Mouse (Mus musculus) left cerebral cortex, adult 2 months (tissue): ENCODE results near the gene Ceacam16. TPM values are rescaled to one million over a fixed set of nuclear protein-coding genes. Genes with fewer than 3 reads are reported as not detected.

Experiments
- DNase-seq, 2 experiments: peaks; one replicate each; pipeline ENCODE4 v3.0.0; 2021 to 2022; ENCODE audit warnings: low spot score in 2 of 2, mixed read lengths in 1 of 2; ENCODE audit errors: extremely low spot score in 1 of 2
- H3K27ac ChIP-seq: fragments of 200-600 bp; 2 replicates; pipeline ENCODE4 v1.8.1; 2022
- H3K4me3 ChIP-seq: fragments of 200-600 bp; 2 replicates; pipeline ENCODE4 v1.8.1; 2022
- CTCF ChIP-seq: fragments of 200-600 bp; IDR thresholded peaks from 2 replicates; pipeline ENCODE4 v1.8.1; 2022; ENCODE audit warnings: antibody characterized with exemption, mild to moderate bottlenecking, moderate library complexity
- intact Hi-C: fragments of 180-260 bp; cut with DNase I; formaldehyde crosslinking; loops from one replicate; pipeline ENCODE4 v1.15.1; 2025
- total RNA-seq, 2 experiments: library from RNA; stranded (reverse); gene quantifications; 2 replicates each; pipeline ENCODE4 v1.2.3; 2021

The Ceacam16 gene
- total RNA-seq, 2 experiments from 2014 or later, result not detected

GRCm38 (mm10) chr7:19865246-19866036 lies 4.3 kb upstream of the Ceacam16 start:
- Histone ChIP-seq H3K27ac (no peak overlapping the region), H3K4me3 (no peak overlapping the region)
- intact Hi-C loops, result no loop called here
- TF ChIP-seq CTCF, result no peak
- DNase-seq, result no peak

DNA sequence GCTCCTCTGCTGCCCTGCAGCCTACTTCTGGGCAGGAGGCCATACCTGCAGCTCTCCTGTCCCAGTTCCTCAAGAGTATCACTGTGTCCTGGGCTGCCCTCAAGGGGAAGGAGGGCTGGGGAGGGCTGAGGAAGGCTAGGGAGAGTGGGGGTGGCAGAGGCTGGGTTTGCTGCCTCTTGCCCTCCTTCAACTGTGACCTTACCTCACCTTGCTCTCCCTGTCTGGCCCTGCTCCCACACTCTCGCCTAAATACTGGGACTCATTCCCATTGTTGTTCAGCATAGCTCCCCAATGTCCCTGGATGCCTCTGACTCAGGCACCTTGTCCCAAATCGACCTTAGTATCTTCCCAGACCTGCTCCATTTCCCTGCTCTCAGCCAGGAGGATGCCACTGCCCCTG lies 3.1 kb upstream of the Ceacam16 start:
- intact Hi-C loops, result no loop called here
- TF ChIP-seq CTCF, result no peak

GRCm38 (mm10) chr7:19859740-19860139 lies 1.4 kb downstream of the Ceacam16 start:
- Histone ChIP-seq H3K4me3 (no peak overlapping the region), H3K27ac (no peak overlapping the region)
- TF ChIP-seq CTCF, result no peak
- no peak for DNase-seq
- intact Hi-C loops, result no loop called here

More for the DNA sequence above, 3.1 kb upstream of the Ceacam16 start:
- no peak for DNase-seq
- H3K27ac ChIP-seq, result no peak overlapping the region
- H3K4me3 ChIP-seq, result no peak overlapping the region

- DNase-seq, result no peak
- no peak for TF ChIP-seq CTCF
- Histone ChIP-seq H3K27ac (no peak overlapping the region), H3K4me3 (no peak overlapping the region)
- intact Hi-C loops, result no loop called here
These were observed 4.8 kb downstream of the Ceacam16 start for GRCm38 (mm10) chr7:19856283-19856682.

DNA sequence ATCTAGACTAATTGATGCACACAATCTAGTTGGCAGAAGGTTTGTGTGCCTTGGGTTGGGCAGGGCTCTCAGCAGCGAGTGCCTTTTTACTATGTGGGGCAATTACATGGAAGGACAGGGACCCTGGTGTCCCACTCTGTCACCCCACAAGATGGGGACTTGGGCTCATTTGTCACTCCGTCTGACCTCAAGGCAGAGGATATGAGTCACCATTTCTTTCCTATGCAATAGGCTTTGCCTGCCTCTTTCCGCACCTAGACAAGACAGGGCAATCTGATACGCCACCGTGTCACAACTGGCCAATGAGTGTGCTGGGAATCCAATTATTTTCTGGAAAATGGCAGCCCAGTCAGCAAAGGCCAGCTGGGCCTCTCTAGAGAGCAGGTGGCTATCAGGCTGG lies 5.4 kb downstream of the Ceacam16 start:
- no peak for TF ChIP-seq CTCF
- Histone ChIP-seq H3K27ac (no peak overlapping the region), H3K4me3 (no peak overlapping the region)
- DNase-seq, result no peak
- intact Hi-C loops, result no loop called here

DNA sequence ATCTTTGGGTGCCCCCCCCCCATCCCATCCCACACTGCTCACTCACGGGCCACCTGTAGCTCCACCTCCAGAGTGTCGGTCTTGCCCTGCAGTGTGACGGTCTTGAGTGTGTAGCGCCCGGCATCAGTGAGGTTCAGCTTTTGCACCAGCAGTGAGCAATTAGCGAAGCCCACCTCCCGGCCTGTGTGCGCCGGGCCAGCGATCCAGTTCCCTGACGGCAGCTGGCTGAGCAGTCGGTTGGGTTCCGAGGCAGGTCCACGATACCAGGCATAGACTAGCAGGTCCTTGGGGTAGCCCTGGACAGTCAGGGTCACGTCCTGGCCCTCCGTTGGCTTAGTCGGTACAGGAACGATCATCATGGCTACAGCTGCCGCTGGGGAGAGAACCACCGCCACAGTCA lies 7.6 kb downstream of the Ceacam16 start:
- Histone ChIP-seq H3K4me3 (no peak overlapping the region), H3K27ac (no peak overlapping the region)
- no peak for DNase-seq
- TF ChIP-seq CTCF, result no peak
- intact Hi-C loops, result no loop called here

DNA sequence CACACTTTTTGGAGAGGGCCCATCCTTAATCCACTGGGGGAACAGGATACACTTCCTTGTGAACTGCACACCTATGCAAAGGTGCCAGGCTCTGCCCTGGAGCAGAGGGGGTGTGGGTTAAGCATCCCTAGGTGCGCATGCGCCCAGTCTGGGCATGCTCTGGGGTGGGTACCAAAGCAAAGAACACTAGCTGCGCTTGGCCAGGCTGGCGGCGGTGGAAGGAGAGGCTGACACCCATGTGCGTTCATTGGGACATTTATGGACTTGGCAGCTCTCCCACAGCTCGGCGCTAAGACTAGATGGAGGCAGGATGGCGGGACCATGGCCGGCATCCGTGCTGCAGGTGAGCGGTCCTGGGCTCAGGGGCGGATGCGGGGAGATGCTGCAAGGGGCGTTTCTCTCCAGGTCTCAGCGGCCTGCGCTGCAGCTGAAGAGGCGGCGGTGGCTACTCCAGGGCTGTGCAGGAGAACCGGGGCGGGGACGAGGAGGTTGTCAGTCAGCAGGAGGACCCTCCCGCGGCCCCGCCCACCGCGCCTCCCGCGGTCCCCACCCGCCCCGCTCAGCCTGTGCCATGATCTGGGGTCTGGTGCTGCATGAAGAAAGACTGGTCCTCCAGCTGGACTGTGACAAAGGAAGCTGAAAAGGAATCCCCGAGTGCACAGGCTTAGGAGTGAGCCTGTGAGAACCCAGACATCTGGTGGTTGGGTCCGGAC lies 9.1 kb downstream of the Ceacam16 start, which contains the start of gene Gm19345:
Gene Gm19345, plus strand, starts transcription at position 146 of the 713 bp plus-strand sequence.
- Histone ChIP-seq H3K27ac (no peak within 1 kb of the TSS), H3K4me3 (peak within 1 kb of the TSS; percentile 47)
- intact Hi-C loops, result no loop called here
- peak; percentile 39 for DNase-seq
- TF ChIP-seq CTCF, result no peak

- intact Hi-C loops, result no loop called here
- TF ChIP-seq CTCF, result no peak
These were observed 16.5 kb downstream of the Ceacam16 start for GRCm38 (mm10) chr7:19844521-19845171.

DNA sequence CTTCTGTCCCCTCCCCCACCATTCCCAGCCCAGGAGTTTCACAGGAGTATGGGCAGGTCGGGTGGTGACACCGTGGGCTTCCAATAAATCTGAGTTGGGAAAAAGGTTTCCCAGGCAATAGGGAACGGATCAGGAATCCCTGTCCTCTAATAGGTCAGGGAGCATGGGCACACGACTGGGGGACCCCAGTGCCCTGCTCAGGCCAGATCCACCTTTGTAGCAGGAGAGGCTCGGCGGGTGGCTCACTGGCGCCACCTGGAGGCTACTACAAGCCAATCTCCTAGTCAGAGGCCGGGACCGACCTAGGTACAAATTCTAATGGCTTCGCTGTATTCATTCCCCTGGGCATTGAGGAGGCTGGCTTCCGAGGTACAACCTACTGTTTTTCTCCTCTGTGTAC lies 17.5 kb downstream of the Ceacam16 start:
- Histone ChIP-seq H3K27ac (no peak overlapping the region), H3K4me3 (no peak overlapping the region)
- TF ChIP-seq CTCF, result peak; percentile 98
- peak; percentile 51 to 54 for DNase-seq
- intact Hi-C loops, result loop anchor here (1.0 kb wide), 2 partner anchors 40 to 93 kb away; partner anchors contain the start of gene Nectin2

More at GRCm38 (mm10) chr7:19844521-19845171, 16.5 kb downstream of the Ceacam16 start:
- H3K27ac ChIP-seq, result no peak overlapping the region
- H3K4me3 ChIP-seq, result no peak overlapping the region
- no peak for DNase-seq

GRCm38 (mm10) chr7:19842885-19843504 lies 18.1 kb downstream of the Ceacam16 start:
- no peak for TF ChIP-seq CTCF
- Histone ChIP-seq H3K4me3 (no peak overlapping the region), H3K27ac (no peak overlapping the region)
- intact Hi-C loops, result loop anchor here (1.0 kb wide), 2 partner anchors 40 to 93 kb away; partner anchors contain the start of gene Nectin2
- DNase-seq, result no peak

GRCm38 (mm10) chr7:19841686-19842413 lies 19.2 kb downstream of the Ceacam16 start:
- intact Hi-C loops, result no loop called here
- TF ChIP-seq CTCF, result no peak
- no peak overlapping the region for H3K4me3 ChIP-seq
- H3K27ac ChIP-seq, result no peak overlapping the region
- no peak for DNase-seq
